Mouse (Mus musculus) macrophage (primary cell): Measurements from ENCODE around the gene Dnaic2. TPM values are rescaled to one million over a fixed set of nuclear protein-coding genes. Genes with fewer than 3 reads are reported as not detected.

Source experiments
- H3K27ac ChIP-seq: fragments of 350-480 bp; formaldehyde crosslinking; 2 replicates; pipeline ENCODE4 v1.9.0; 2021
- H3K36me3 ChIP-seq: fragments of 350-480 bp; formaldehyde crosslinking; 2 replicates; pipeline ENCODE4 v1.9.0; 2021; ENCODE audit errors: inconsistent target
- H3K4me3 ChIP-seq: fragments of 350-480 bp; formaldehyde crosslinking; 2 replicates; pipeline ENCODE4 v1.9.0; 2021; ENCODE audit errors: inconsistent target
- H3K79me2 ChIP-seq: fragments of 350-480 bp; formaldehyde crosslinking; 2 replicates; pipeline ENCODE4 v1.9.0; 2021; ENCODE audit errors: inconsistent target
- WGBS: methylation state at CpG from one replicate; pipeline ENCODE4 v1.1.7; 2026; ENCODE audit warnings: inconsistent platforms; ENCODE audit not compliant: missing documents; 5-methylcytosine and 5-hydroxymethylcytosine counted together
- polyA plus RNA-seq: library from polyadenylated mRNA; stranded (reverse); fragments of 250-400 nt; gene quantifications from 3 replicates; pipeline ENCODE4 v1.2.4, GENCODE M21; 2018; ENCODE audit warnings: inconsistent platforms

Dnaic2 gene
- polyA plus RNA-seq, 1 experiment from 2014 or later = not detected

DNA sequence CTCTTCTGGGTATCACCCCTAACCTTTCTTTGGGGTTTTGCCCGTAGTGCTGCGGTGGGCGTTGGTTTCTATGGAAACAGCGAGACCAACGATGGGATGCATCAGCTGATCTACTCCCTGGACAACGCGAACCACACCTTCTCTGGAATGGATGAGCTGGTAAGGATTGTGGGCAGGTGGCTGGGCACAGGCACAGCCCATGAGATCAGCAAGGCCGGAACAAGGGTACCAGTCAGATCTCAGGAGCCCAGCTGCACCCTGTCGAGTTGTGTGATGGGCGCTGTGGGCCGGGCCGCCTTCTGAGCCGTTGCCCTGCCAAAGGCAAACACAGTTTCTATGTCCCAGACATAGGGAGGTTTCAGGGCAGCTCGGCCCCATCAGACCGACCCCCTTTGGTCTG lies 37.0 kb upstream of the Dnaic2 start:
- H3K27ac ChIP-seq = no peak overlapping the region
- peaks cover 87% of the 10 kb centered on the region for H3K79me2 ChIP-seq
- WGBS = 96% methylated on average over 15 of the region's 15 CpGs
- H3K36me3 ChIP-seq = peaks cover 67% of the 10 kb centered on the region
- H3K4me3 ChIP-seq = no peak overlapping the region

DNA sequence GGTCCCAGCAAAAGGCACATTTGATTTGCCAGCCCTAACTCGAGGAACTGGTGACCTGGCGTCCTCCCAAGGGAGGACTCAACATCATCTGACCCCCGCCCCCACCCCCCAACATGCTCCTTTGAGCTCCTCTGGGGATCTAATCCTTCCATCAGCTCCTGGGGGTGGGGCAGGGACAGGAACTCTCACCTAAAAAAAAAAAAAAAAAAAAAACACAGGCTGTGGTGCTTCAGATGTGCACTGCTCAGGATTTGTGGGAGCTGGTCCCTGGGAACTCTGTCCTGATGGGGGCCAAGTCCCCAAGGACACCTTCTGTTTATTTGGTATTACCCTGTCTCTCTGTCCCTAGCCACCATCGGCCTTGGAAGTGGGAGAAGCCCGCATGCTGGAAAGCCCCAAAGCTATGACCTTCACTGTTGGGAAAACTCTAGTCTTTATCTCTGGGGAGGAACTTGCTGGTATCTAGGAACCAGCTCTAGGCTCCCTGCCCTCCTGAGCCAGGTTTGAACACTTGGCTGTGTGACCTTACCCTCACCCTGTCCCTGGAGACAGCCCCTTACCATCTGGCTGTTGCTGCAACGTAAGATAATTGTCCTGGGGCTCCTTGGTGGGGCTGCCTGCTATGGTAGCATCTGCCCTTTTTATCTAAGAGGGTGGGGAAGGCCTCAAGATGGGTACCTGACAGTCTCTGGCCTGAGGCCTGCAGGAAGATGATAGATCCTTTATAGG lies 35.6 kb upstream of the Dnaic2 start:
- Histone ChIP-seq H3K4me3 (no peak overlapping the region), H3K79me2 (peaks cover 79% of the 10 kb centered on the region), H3K36me3 (peaks cover 76% of the 10 kb centered on the region), H3K27ac (no peak overlapping the region)
- 95% methylated on average over 5 of the region's 6 CpGs for WGBS

DNA sequence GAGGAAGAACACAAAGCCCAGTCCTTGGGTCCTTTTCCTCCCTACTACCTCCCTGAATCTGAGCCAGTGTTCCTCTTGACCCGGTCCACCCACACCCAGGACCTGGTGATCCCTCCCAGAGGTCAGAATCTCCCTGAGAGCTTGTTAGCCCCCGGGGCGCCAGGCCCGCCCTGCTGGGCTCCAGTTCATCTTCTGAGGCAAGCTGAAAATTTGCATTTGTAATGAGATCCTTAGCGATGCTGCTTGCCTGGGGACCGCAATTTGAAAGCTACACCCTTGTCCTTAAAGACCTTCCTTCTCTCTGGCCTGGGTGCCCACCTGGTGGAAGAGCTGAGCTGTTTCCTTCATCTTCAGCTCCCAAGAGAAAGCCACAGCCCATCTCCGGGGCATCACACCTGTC lies 34.6 kb upstream of the Dnaic2 start:
- Histone ChIP-seq H3K27ac (no peak overlapping the region), H3K36me3 (peaks cover 83% of the 10 kb centered on the region), H3K79me2 (peaks cover 71% of the 10 kb centered on the region), H3K4me3 (no peak overlapping the region)
- 87% methylated on average over 7 of the region's 7 CpGs for WGBS

DNA sequence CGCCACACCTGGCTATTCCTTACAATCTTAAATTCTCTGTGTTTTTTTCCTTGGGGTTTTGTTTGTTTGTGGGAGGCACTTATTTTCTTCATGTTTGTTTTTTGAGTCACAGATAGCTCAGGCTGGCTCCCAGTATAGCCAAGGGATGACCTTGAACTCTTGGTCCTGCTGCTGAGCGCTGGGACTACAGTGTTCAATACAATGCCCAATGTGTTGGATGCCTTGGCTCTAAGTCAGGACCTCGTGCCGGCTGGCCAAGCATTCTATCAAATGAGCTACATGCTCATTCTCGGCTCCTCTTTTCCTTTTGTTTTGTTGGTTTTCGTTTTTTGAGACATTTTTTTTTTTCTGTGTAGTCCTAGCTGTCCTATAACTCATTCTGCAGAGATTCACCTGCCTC lies 33.8 kb upstream of the Dnaic2 start:
- H3K27ac ChIP-seq = peak overlapping the region; percentile 12; the same call in 1 of the 2 replicates
- peaks cover 92% of the 10 kb centered on the region for H3K36me3 ChIP-seq
- H3K4me3 ChIP-seq = no peak overlapping the region
- 93% methylated on average over 6 of the region's 6 CpGs for WGBS
- H3K79me2 ChIP-seq = peaks cover 62% of the 10 kb centered on the region; the same call in 1 of the 2 replicates

DNA sequence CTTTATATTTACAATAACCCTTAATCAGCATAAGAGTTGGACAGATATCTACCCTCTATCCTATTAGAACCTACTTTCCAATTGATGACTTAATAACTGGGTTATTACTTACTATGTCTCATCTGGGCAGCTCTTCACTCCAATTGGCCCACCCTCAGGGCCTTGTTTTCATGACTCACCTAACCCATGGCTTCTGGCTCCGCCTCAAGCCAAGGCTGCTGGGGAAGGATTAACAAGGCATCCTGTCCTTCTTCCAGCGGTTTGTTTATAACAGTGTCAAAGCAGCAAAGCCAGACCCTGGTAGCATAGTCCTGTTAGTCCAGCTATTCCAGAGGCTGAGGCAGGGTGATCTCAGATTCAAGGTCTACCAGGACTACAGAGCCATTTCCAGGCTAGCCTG lies 32.8 kb upstream of the Dnaic2 start:
- H3K79me2 ChIP-seq = peaks cover 54% of the 10 kb centered on the region; the same call in 1 of the 2 replicates
- peak overlapping the region; percentile 12; the same call in 1 of the 2 replicates for H3K27ac ChIP-seq
- H3K4me3 ChIP-seq = no peak overlapping the region
- WGBS = 100% methylated on average over 2 of the region's 2 CpGs
- peaks cover 96% of the 10 kb centered on the region for H3K36me3 ChIP-seq

DNA sequence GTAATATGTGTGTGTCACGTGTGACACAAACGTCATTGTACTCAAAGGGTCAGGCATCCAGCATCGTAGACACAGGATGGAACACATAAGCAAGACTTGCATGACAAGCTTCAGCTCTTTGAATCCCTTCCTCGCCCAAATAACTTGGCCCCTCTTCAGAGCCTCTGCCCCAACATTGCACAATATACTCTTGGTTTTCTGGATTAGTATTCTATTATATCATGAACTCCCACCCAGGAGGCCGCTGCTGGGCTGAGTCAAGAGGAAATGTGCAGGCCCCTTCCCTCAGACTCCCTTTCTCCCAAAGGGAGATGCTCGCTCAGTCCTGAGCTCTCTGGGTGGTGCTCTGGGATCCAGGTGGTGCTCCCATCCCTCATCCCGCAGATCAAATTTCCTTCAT lies 28.7 kb upstream of the Dnaic2 start:
- Histone ChIP-seq H3K27ac (no peak overlapping the region), H3K79me2 (peaks cover 15% of the 10 kb centered on the region; the same call in 1 of the 2 replicates), H3K36me3 (peaks cover 89% of the 10 kb centered on the region), H3K4me3 (no peak overlapping the region)
- 93% methylated on average over 7 of the region's 7 CpGs for WGBS

DNA sequence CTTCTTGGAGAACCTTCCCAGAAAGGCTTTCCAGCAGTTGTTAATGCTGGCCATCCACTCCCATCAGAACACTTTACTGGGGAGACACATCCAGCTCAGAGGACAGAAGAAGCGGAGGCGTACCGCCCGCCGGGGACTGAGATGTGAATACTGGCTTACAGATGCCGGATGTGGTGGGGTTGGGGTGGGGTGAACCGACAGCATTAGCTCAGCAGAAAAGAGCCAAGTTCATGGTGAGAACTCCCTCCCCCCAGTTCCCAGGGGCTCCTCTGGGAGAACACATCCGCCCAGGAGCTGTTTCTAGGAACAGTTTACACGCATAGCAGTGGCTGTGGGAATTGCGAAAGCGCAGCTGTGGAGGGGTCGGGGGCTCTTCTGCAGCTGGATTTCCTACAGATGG lies 27.7 kb upstream of the Dnaic2 start:
- Histone ChIP-seq H3K4me3 (no peak overlapping the region), H3K79me2 (peaks cover 13% of the 10 kb centered on the region; the same call in 1 of the 2 replicates), H3K27ac (no peak overlapping the region), H3K36me3 (peaks cover 92% of the 10 kb centered on the region)
- 69% methylated on average over 12 of the region's 12 CpGs for whole genome bisulfite sequencing

DNA sequence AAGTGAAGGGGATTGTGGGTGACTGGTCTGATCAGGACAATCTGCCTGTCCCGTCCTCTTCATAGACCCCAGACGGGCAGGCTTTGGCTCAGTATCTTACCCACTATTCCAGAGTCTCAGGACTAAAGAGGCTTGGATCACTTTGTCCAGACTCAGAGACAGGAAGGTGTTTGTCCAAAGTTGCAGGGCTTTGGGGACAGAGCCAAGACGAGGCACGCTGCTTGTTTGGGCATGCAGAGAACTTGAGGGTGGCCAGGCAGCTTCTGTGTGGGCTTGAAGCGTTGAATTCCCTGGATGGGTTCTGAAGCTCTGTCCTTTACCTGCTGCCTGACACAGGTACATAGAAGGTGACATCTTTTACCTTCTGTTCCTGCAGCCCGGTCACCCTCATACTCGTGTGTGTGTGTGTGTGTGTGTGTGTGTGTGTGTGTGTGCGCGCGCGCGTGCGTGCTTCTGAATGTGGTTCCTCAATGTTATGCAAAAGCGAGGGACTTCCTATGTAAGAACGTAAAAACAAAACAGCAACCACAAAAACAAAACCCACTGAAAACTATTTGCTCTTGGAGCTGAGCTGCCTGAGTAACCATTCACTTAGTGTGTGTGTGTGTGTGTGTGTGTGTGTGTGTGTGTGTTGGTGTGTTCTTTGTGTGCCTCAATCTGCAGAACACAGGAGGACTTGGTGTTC lies 24.8 kb upstream of the Dnaic2 start:
- 73% methylated on average over 6 of the region's 15 CpGs for WGBS
- Histone ChIP-seq H3K36me3 (peaks cover 83% of the 10 kb centered on the region), H3K27ac (no peak overlapping the region), H3K79me2 (no peaks in the 10 kb centered on the region), H3K4me3 (no peak overlapping the region)

DNA sequence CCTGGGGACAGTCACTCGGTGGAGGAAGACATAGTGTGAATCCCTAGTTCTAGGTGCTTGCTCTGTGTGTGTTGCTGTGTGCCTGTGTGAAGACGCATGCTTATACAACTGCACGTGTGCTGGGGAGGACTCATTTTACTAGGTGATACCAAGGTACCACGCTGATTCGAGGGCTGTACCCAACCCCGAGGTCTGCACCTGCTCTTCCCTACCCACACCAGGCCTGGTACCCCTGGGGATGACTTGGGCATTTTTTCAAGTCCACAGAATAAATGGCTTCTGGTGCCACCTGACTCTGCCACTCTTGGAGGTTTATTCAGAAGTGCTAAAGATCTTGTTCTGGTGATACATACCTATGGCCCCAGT lies 24.2 kb upstream of the Dnaic2 start:
- peaks cover 83% of the 10 kb centered on the region for H3K36me3 ChIP-seq
- no peak overlapping the region for H3K4me3 ChIP-seq
- H3K27ac ChIP-seq = no peak overlapping the region
- no peaks in the 10 kb centered on the region for H3K79me2 ChIP-seq
- WGBS = 64% methylated on average over 6 of the region's 6 CpGs

DNA sequence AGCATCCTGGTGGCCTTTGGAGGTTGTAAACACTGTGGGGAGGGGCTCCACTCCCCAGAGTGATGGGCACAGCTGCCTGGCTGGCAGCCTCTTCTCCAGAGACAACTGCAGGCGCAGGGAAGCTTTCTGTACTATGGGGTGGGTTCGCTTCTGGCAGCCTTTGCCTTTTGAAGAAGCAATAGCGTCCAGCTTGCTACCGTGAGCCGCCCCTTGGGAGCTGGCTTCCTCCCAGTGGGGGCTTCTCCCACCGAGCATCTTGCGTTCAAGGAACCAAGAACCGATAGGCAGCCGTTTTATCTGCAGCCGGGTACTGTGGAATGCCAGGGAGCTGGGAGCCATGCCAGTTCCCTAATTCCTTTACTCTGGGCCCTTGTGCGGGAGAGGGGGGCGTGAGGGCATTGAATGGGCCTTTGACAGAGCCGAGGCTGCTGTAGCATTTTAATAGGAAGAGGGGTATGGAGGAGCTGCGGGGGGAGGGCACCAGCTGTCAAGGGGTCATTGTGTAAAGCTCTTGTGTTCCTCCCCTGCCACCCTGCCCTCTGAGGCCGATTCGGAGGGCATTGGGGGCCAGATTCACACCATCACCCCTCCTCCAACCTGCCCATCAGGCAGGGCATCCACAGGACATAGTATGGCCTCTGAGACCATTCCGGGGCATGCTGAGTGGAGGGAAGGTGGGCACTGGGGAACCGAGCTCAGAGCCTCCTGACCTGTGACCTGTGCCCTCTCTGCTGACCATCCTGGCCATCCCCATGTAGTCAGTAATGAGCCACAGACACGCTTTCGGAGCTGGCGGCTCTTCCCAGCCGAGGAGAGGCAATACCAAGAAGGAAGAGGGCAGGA lies 22.9 kb upstream of the Dnaic2 start:
- H3K36me3 ChIP-seq = peaks cover 82% of the 10 kb centered on the region
- H3K4me3 ChIP-seq = no peak overlapping the region
- H3K79me2 ChIP-seq = no peaks in the 10 kb centered on the region
- 92% methylated on average over 20 of the region's 22 CpGs for WGBS
- H3K27ac ChIP-seq = no peak overlapping the region

DNA sequence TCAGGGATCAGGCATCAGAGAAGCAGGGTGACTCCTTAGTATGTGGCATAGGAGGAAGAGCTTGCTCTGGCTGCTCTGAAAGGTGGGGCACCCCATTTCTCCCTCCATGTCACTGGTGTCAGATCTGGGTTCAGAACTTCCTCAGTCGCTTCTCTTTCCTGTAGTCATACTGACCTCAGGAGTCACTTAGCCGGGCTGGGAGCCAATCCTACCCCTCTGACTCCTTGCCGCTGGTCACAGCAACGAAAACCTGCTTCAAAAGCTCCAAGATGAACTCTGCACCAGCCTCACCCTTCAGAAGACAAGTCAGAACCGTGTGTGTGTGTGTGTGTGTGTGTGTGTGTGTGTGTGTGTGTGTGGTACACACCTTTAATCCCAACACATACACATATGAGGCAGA lies 20.9 kb upstream of the Dnaic2 start:
- Histone ChIP-seq H3K4me3 (no peak overlapping the region), H3K79me2 (no peaks in the 10 kb centered on the region), H3K27ac (no peak overlapping the region), H3K36me3 (peaks cover 81% of the 10 kb centered on the region)
- WGBS = 31% methylated on average over 4 of the region's 5 CpGs

DNA sequence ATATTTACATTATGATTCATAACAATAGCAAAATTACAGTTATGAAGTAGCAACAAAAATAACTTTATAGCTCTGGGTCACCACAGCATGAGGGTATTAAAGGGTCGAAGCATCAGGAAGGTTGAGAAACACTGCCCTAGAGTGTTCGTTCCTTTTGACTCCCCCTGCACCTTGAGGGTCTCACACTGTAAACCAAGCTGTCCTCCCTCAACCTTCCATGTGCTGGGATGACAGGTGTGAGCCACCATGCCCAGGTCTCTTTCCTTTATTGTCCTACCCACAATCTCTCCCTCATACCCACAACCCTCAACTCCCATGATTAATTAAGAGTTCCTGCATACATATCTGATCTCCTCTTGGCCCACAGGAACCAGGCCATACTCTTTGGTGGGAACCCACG lies 15.8 kb upstream of the Dnaic2 start:
- no peak overlapping the region for H3K4me3 ChIP-seq
- no peak overlapping the region for H3K27ac ChIP-seq
- WGBS = 92% methylated on average over 3 of the region's 3 CpGs
- no peaks in the 10 kb centered on the region for H3K79me2 ChIP-seq
- peaks cover 89% of the 10 kb centered on the region for H3K36me3 ChIP-seq

DNA sequence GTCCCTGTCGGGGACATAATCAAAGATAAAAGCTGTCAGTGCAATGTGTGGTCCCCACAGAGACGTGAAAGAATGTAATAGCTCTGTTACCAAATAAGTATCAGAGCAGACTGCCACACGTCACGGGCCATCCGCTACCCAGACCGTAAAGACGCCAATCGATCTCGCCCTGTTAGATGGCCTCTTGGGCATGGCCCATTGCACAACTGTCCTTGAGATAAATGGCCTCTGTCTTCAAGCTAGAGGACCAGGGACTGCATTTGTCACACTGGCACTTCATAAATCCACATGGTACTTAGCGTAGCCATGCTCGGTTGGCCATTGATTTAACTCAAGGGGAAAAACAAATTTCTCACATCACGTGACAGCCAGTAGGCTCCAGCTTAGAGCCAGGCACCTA lies 15.3 kb upstream of the Dnaic2 start:
- peaks cover 89% of the 10 kb centered on the region for H3K36me3 ChIP-seq
- 94% methylated on average over 10 of the region's 12 CpGs for WGBS
- H3K79me2 ChIP-seq = no peaks in the 10 kb centered on the region
- H3K27ac ChIP-seq = no peak overlapping the region
- H3K4me3 ChIP-seq = no peak overlapping the region

DNA sequence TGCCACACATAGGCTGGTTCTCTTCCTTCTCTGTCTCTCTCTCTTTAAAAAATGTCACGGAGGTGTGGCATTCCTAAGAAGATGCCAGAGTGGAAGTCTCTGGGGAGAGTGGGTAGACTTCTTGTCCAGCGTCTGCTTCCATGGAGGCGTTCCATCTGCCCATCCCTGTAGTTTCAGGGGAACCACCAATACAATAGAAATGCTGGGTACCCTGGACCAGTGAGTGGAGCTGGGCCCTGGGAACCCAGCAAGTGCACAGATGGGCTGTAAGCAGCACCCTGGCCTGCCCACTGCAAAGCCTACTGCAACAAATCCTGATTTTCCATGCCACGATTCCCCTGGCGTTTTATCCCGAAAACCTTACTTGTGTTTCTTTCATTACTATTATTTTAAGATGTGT lies 12.7 kb upstream of the Dnaic2 start:
- WGBS = 98% methylated on average over 6 of the region's 6 CpGs
- H3K27ac ChIP-seq = no peak overlapping the region
- H3K79me2 ChIP-seq = no peaks in the 10 kb centered on the region
- no peak overlapping the region for H3K4me3 ChIP-seq
- H3K36me3 ChIP-seq = peaks cover 73% of the 10 kb centered on the region

DNA sequence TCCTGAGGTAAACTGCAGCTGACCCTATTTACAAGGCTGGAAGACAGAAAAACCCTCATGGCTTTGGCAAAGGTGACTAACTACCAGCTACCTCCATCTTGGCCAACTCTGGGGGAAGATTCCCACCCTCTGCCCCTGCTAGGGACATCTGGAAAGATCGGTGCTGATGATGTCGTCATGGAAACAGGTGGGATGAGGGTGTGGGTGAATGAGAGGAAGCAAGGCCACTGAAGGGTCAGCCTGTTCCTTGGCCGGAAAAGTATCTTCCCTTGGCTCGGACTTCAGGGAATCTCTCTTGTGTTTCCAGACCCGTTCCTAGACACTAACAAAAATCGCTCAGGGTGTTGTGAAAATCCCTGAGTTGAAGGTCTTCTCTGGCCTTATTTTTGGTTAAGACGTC lies 11.7 kb upstream of the Dnaic2 start:
- Histone ChIP-seq H3K79me2 (no peaks in the 10 kb centered on the region), H3K36me3 (peaks cover 67% of the 10 kb centered on the region), H3K27ac (no peak overlapping the region), H3K4me3 (no peak overlapping the region)
- 94% methylated on average over 7 of the region's 7 CpGs for WGBS
